Mouse (Mus musculus) liver, adult 2 months (tissue): ENCODE data around the gene Wwox. TPM values are rescaled to one million over a fixed set of nuclear protein-coding genes. Genes with fewer than 3 reads are reported as not detected.

ENCODE experiments used
- DNase-seq: peaks from one replicate; pipeline ENCODE4 v3.0.0-alpha.2; 2011; ENCODE audit warnings: low read depth, low spot score; ENCODE audit errors: extremely low read depth
- H3K27ac ChIP-seq: fragments of 200-500 bp; replicated peaks from 2 replicates; pipeline ENCODE4 v1.5.1; 2012; ENCODE audit warnings: low read depth, mild to moderate bottlenecking, control low read depth, inconsistent platforms, low read length; ENCODE audit not compliant: insufficient read depth
- H3K27me3 ChIP-seq: fragments of 200-500 bp; 2 replicates; pipeline ENCODE4 v1.6.1; 2012; ENCODE audit warnings: mild to moderate bottlenecking, moderate library complexity, low read length, inconsistent platforms; ENCODE audit not compliant: control insufficient read depth, insufficient read depth
- H3K36me3 ChIP-seq: fragments of 200-500 bp; 2 replicates; pipeline ENCODE4 v1.6.1; 2012; ENCODE audit warnings: low read length, inconsistent platforms; ENCODE audit not compliant: control insufficient read depth, insufficient read depth
- H3K4me1 ChIP-seq: fragments of 200-500 bp; 2 replicates; pipeline ENCODE4 v1.6.1; 2011; ENCODE audit warnings: low read length; ENCODE audit not compliant: control insufficient read depth, insufficient read depth
- H3K4me3 ChIP-seq: fragments of 200-500 bp; 2 replicates; pipeline ENCODE4 v1.5.1; 2011; ENCODE audit warnings: low read depth, mild to moderate bottlenecking, control low read depth, low read length, moderate library complexity; ENCODE audit not compliant: insufficient read depth
- H3K79me2 ChIP-seq: fragments of 200-500 bp; 2 replicates; pipeline ENCODE4 v1.6.1; 2012; ENCODE audit warnings: inconsistent platforms, mild to moderate bottlenecking, low read length, moderate library complexity; ENCODE audit not compliant: control insufficient read depth, insufficient read depth
- H3K9ac ChIP-seq: fragments of 200-500 bp; 2 replicates; pipeline ENCODE4 v1.6.1; 2012; ENCODE audit warnings: low read depth, mild to moderate bottlenecking, control low read depth, inconsistent platforms, low read length
- CTCF ChIP-seq: fragments of 200-500 bp; IDR thresholded peaks from 2 replicates; pipeline ENCODE4 v1.5.1; 2011; ENCODE audit warnings: low read depth, low read length, control low read depth
- POLR2A ChIP-seq: fragments of 200-500 bp; IDR thresholded peaks from 2 replicates; pipeline ENCODE4 v1.6.1; 2011; ENCODE audit warnings: low read length, control low read depth; ENCODE audit not compliant: insufficient read depth; ENCODE audit errors: extremely low read depth
- WGBS: fragments of 180-500 bp; shearing (Covaris S2); methylation state at CpG from one replicate; pipeline ENCODE4 v1.1.7; 2018; 5-methylcytosine and 5-hydroxymethylcytosine counted together
- polyA plus RNA-seq: library from polyadenylated mRNA; depleted of rRNA; stranded (reverse); fragments of >200 nt; gene quantifications from 2 replicates; pipeline ENCODE4 v1.2.3, GENCODE M21; 2012
- total RNA-seq: library from RNA; depleted of rRNA; stranded (reverse); fragments of >200 nt; gene quantifications from 2 replicates; pipeline ENCODE4 v1.2.3, GENCODE M21; 2014

The Wwox gene
- total and polyA plus RNA-seq, 2 experiments = 7.2 to 10.0 TPM

GRCm38 (mm10) chr8:114473546-114473945 is 34.1 kb downstream of the Wwox start:
- WGBS = 87% methylated on average over 11 of the region's 11 CpGs
- TF ChIP-seq POLR2A = no peak
- TF ChIP-seq CTCF = no peak
- H3K27ac ChIP-seq = no peak overlapping the region

GRCm38 (mm10) chr8:114476919-114477318 is 37.5 kb downstream of the Wwox start:
- H3K4me3 ChIP-seq = no peak overlapping the region
- peaks cover 9% of the 10 kb centered on the region; the same call in 1 of the 2 replicates for H3K36me3 ChIP-seq
- no peak overlapping the region for H3K9ac ChIP-seq
- DNase-seq = no peak
- 90% methylated on average over 10 of the region's 10 CpGs for WGBS
- H3K79me2 ChIP-seq = no peaks in the 10 kb centered on the region
- H3K27me3 ChIP-seq = no peaks in the 10 kb centered on the region
- H3K4me1 ChIP-seq = no peaks in the 10 kb centered on the region
- H3K27ac ChIP-seq = no peak overlapping the region
- TF ChIP-seq POLR2A (no peak), CTCF (no peak)

More at GRCm38 (mm10) chr8:114473546-114473945, 34.1 kb downstream of the Wwox start:
- DNase-seq = no peak
- H3K36me3 ChIP-seq = peaks cover 9% of the 10 kb centered on the region; the same call in 1 of the 2 replicates
- no peak overlapping the region for H3K4me3 ChIP-seq
- no peak overlapping the region for H3K9ac ChIP-seq
- H3K4me1 ChIP-seq = no peaks in the 10 kb centered on the region
- H3K79me2 ChIP-seq = no peaks in the 10 kb centered on the region
- H3K27me3 ChIP-seq = no peaks in the 10 kb centered on the region

- TF ChIP-seq CTCF (no peak), POLR2A (no peak)
- 85% methylated on average over 8 of the region's 8 CpGs for WGBS
- H3K9ac ChIP-seq = no peak overlapping the region
- H3K4me1 ChIP-seq = no peaks in the 10 kb centered on the region
- peaks cover 9% of the 10 kb centered on the region; the same call in 1 of the 2 replicates for H3K36me3 ChIP-seq
- no peaks in the 10 kb centered on the region for H3K79me2 ChIP-seq
- DNase-seq = no peak
- no peak overlapping the region for H3K27ac ChIP-seq
- H3K4me3 ChIP-seq = no peak overlapping the region
- H3K27me3 ChIP-seq = no peaks in the 10 kb centered on the region
Measured at GRCm38 (mm10) chr8:114477790-114478189, 38.3 kb downstream of the Wwox start.

DNA sequence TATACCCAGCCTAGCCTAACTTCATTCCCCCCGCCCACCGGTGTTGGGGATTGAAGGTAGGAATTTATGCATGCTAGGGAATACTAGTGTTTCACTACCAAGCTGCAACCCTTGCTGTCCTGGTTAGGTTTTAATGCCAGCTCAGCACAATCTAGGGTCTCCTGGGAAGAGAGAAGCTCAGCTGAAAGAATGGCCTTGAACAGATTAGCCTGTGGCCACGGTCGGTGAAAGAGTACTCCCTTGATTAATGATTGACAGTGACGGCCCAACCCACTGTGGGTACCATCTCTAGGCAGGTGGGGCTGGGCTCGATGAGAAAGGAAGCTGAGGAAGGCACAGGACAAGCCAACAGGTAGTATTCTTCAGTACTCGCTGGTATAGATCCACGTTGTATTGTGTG is 40.3 kb downstream of the Wwox start:
- Histone ChIP-seq H3K79me2 (no peaks in the 10 kb centered on the region), H3K27ac (no peak overlapping the region), H3K9ac (no peak overlapping the region), H3K27me3 (no peaks in the 10 kb centered on the region), H3K4me3 (no peak overlapping the region), H3K36me3 (no peaks in the 10 kb centered on the region; the same call in 1 of the 2 replicates), H3K4me1 (no peaks in the 10 kb centered on the region)
- 53% methylated on average over 8 of the region's 8 CpGs for WGBS
- TF ChIP-seq CTCF (no peak), POLR2A (no peak)
- no peak for DNase-seq

DNA sequence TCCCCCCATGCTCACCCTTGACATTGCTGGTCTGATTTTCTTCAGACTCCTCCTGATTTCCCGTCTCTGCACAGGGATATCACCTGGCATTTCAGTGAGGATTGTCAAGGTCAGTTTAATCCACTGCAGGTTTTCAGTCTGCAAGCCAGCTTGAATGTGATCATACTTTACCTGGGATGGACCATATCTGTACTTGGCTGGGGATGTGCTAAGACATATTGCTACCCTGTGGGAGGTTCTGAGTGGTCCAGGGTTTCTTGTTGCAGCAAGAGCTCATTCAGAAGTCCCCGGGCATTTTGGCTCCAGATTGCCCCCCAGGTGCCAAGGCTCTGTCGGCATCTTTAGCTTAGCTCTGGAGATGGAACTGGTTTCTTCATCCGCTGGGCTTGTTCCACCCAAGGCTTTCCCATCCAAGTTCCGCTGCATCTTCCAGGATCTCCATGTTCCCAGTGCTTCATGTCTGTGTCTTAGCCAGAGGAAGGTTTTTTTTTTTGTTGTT is 52.3 kb downstream of the Wwox start:
- WGBS = 95% methylated on average over 5 of the region's 5 CpGs
- H3K27ac ChIP-seq = no peak overlapping the region
- no peak for TF ChIP-seq POLR2A
- TF ChIP-seq CTCF = no peak
- no peak overlapping the region for H3K4me3 ChIP-seq
- H3K79me2 ChIP-seq = no peaks in the 10 kb centered on the region
- no peaks in the 10 kb centered on the region for H3K4me1 ChIP-seq
- no peak overlapping the region for H3K9ac ChIP-seq
- no peak for DNase-seq
- H3K36me3 ChIP-seq = peaks cover 6% of the 10 kb centered on the region; the same call in 1 of the 2 replicates
- no peaks in the 10 kb centered on the region for H3K27me3 ChIP-seq

DNA sequence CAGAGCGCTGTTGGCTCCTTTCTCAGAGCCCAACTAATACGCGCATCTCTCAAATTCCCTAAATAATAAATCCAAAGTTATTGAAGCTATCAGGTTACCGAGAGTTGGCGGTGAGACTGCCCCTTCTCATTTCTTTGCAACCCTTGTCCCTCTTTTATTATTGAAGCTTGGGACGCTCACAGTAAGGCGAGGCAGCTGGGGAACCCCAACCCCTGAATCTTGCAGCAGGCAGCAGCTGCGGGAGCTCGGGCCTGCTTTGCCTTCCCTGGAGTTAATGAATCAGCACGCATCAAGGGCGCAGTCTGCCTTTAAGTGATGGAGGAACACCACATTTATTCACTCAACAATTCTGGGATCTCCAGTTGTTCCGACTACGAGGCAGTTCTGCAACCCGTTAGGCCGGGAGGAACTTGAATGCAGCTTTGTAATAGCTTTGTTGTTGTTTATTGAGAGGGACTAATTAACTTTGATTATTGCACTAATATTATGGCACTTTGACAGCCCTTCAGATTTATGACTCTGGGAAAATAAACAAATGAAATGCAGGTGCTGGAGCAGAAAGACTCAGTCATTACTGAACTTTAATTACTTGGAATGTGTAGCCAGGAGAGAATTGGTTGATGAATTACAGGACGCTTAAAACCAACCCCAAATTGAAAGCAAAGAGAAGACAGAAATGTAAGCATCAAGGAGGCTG is 60.1 kb downstream of the Wwox start:
- no peak for TF ChIP-seq POLR2A
- TF ChIP-seq CTCF = no peak
- Histone ChIP-seq H3K79me2 (no peaks in the 10 kb centered on the region), H3K4me3 (no peak overlapping the region), H3K27ac (no peak overlapping the region), H3K27me3 (no peaks in the 10 kb centered on the region), H3K9ac (no peak overlapping the region), H3K36me3 (no peaks in the 10 kb centered on the region; the same call in 1 of the 2 replicates), H3K4me1 (no peaks in the 10 kb centered on the region)
- WGBS = 95% methylated on average over 16 of the region's 16 CpGs
- DNase-seq = no peak
